Mouse (Mus musculus): Measurements from ENCODE around the gene Dtnb. TPM values are rescaled to one million over a fixed set of nuclear protein-coding genes. Genes with fewer than 3 reads are reported as not detected.

The Dtnb gene
- polyA plus RNA-seq, 1 experiment from 2014 or later, result 31.3 TPM

- no peaks in the 10 kb centered on the region for H3K9me3 ChIP-seq
- H3K27me3 ChIP-seq (ENCODE audit: poor library complexity, severe bottlenecking), result peaks cover 8% of the 10 kb centered on the region; the same call in 1 of the 2 replicates
- peak overlapping the region; percentile 38 for H3K4me3 ChIP-seq
- DNase-seq (ENCODE audit: extremely low spot score, low spot score), result peak; percentile 45
- H3K36me3 ChIP-seq (replicated peaks), result no peaks in the 10 kb centered on the region
- WGBS, result 5% methylated on average over 13 of the region's 13 CpGs
- peak overlapping the region; percentile 66 for H3K27ac ChIP-seq
- H3K4me1 ChIP-seq, result peaks cover 38% of the 10 kb centered on the region
These were observed 21.9 kb upstream of the Dtnb start for GRCm38 (mm10) chr12:3550280-3550679.

- no peaks in the 10 kb centered on the region for H3K4me1 ChIP-seq
- H3K27me3 ChIP-seq (ENCODE audit: poor library complexity, severe bottlenecking), result no peaks in the 10 kb centered on the region
- H3K9me3 ChIP-seq, result no peaks in the 10 kb centered on the region
- H3K4me3 ChIP-seq, result no peak overlapping the region
- no peak for DNase-seq (ENCODE audit: extremely low spot score, low spot score)
- H3K36me3 ChIP-seq (replicated peaks), result no peaks in the 10 kb centered on the region
- WGBS, result 59% methylated on average over 9 of the region's 9 CpGs
- H3K27ac ChIP-seq, result no peak overlapping the region
These were observed 14.5 kb upstream of the Dtnb start for GRCm38 (mm10) chr12:3557414-3558319.

GRCm38 (mm10) chr12:3560596-3560995 is 11.6 kb upstream of the Dtnb start:
- no peak for DNase-seq (ENCODE audit: extremely low spot score, low spot score)
- Histone ChIP-seq H3K4me3 (no peak overlapping the region), H3K27me3 (ENCODE audit: poor library complexity, severe bottlenecking) (no peaks in the 10 kb centered on the region), H3K9me3 (no peaks in the 10 kb centered on the region), H3K36me3 (replicated peaks) (no peaks in the 10 kb centered on the region), H3K4me1 (no peaks in the 10 kb centered on the region), H3K27ac (no peak overlapping the region)
- 56% methylated on average over 1 of the region's 1 CpGs for WGBS

GRCm38 (mm10) chr12:3561032-3561431 is 11.1 kb upstream of the Dtnb start:
- Histone ChIP-seq H3K27me3 (ENCODE audit: poor library complexity, severe bottlenecking) (no peaks in the 10 kb centered on the region), H3K9me3 (no peaks in the 10 kb centered on the region), H3K4me1 (no peaks in the 10 kb centered on the region), H3K4me3 (no peak overlapping the region), H3K27ac (no peak overlapping the region), H3K36me3 (replicated peaks) (no peaks in the 10 kb centered on the region)
- 82% methylated on average over 6 of the region's 6 CpGs for WGBS
- DNase-seq (ENCODE audit: extremely low spot score, low spot score), result no peak

GRCm38 (mm10) chr12:3562806-3563205 is 9.4 kb upstream of the Dtnb start:
- Histone ChIP-seq H3K4me1 (no peaks in the 10 kb centered on the region), H3K4me3 (no peak overlapping the region), H3K9me3 (no peaks in the 10 kb centered on the region), H3K27me3 (ENCODE audit: poor library complexity, severe bottlenecking) (no peaks in the 10 kb centered on the region), H3K36me3 (replicated peaks) (no peaks in the 10 kb centered on the region), H3K27ac (no peak overlapping the region)
- DNase-seq (ENCODE audit: extremely low spot score, low spot score), result no peak
- WGBS, result 93% methylated on average over 10 of the region's 10 CpGs

- H3K9me3 ChIP-seq, result no peaks in the 10 kb centered on the region
- 82% methylated on average over 4 of the region's 4 CpGs for WGBS
- H3K36me3 ChIP-seq (replicated peaks), result no peaks in the 10 kb centered on the region
- H3K27me3 ChIP-seq (ENCODE audit: poor library complexity, severe bottlenecking), result no peaks in the 10 kb centered on the region
- H3K4me1 ChIP-seq, result no peaks in the 10 kb centered on the region
- no peak overlapping the region for H3K4me3 ChIP-seq
- no peak overlapping the region for H3K27ac ChIP-seq
- no peak for DNase-seq (ENCODE audit: extremely low spot score, low spot score)
These were observed 8.5 kb upstream of the Dtnb start for GRCm38 (mm10) chr12:3563659-3564058.

- Histone ChIP-seq H3K27me3 (ENCODE audit: poor library complexity, severe bottlenecking) (0 out of 2 replicates have a peak, but pooled peaks cover 3% of the 10 kb centered on the region), H3K4me3 (no peak overlapping the region), H3K4me1 (peaks cover 9% of the 10 kb centered on the region), H3K36me3 (replicated peaks) (no peaks in the 10 kb centered on the region), H3K27ac (no peak overlapping the region), H3K9me3 (no peaks in the 10 kb centered on the region)
- DNase-seq (ENCODE audit: extremely low spot score, low spot score), result no peak
- 81% methylated on average over 5 of the region's 5 CpGs for WGBS
These were observed 3.7 kb upstream of the Dtnb start for GRCm38 (mm10) chr12:3568461-3568991.

- Histone ChIP-seq H3K27ac (no peak overlapping the region), H3K9me3 (no peaks in the 10 kb centered on the region), H3K36me3 (replicated peaks) (no peaks in the 10 kb centered on the region), H3K4me1 (peaks cover 14% of the 10 kb centered on the region), H3K4me3 (no peak overlapping the region), H3K27me3 (ENCODE audit: poor library complexity, severe bottlenecking) (0 out of 2 replicates have a peak, but pooled peaks cover 3% of the 10 kb centered on the region)
- WGBS, result 92% methylated on average over 4 of the region's 4 CpGs
- DNase-seq (ENCODE audit: extremely low spot score, low spot score), result no peak
These were observed 1.3 kb upstream of the Dtnb start for GRCm38 (mm10) chr12:3570711-3571400.

- H3K27ac ChIP-seq, result peak overlapping the region; percentile 97
- H3K36me3 ChIP-seq (replicated peaks), result no peaks in the 10 kb centered on the region
- WGBS, result 1% methylated on average over 53 of the region's 53 CpGs
- peaks cover 14% of the 10 kb centered on the region for H3K4me1 ChIP-seq
- peak overlapping the region; percentile 88 for H3K4me3 ChIP-seq
- 0 out of 2 replicates have a peak, but pooled peaks cover 3% of the 10 kb centered on the region for H3K27me3 ChIP-seq (ENCODE audit: poor library complexity, severe bottlenecking)
- peak; percentile 66 for DNase-seq (ENCODE audit: extremely low spot score, low spot score)
- no peaks in the 10 kb centered on the region for H3K9me3 ChIP-seq
These were observed 608 bp downstream of the Dtnb start for GRCm38 (mm10) chr12:3572581-3573397.

- no peaks in the 10 kb centered on the region for H3K36me3 ChIP-seq (replicated peaks)
- DNase-seq (ENCODE audit: extremely low spot score, low spot score), result no peak
- H3K9me3 ChIP-seq, result no peaks in the 10 kb centered on the region
- H3K4me3 ChIP-seq, result peak overlapping the region; percentile 88
- H3K27me3 ChIP-seq (ENCODE audit: poor library complexity, severe bottlenecking), result 0 out of 2 replicates have a peak, but pooled peaks cover 3% of the 10 kb centered on the region
- no peak overlapping the region for H3K27ac ChIP-seq
- peaks cover 14% of the 10 kb centered on the region for H3K4me1 ChIP-seq
- 43% methylated on average over 6 of the region's 6 CpGs for WGBS
These were observed 1.2 kb downstream of the Dtnb start for GRCm38 (mm10) chr12:3573410-3573809.

GRCm38 (mm10) chr12:3574670-3575069 is 2.5 kb downstream of the Dtnb start:
- DNase-seq (ENCODE audit: extremely low spot score, low spot score), result no peak
- WGBS, result 92% methylated on average over 4 of the region's 4 CpGs

GRCm38 (mm10) chr12:3579958-3580530 is 7.9 kb downstream of the Dtnb start:
- Histone ChIP-seq H3K36me3 (replicated peaks) (peaks cover 12% of the 10 kb centered on the region), H3K4me3 (no peak overlapping the region), H3K27me3 (ENCODE audit: poor library complexity, severe bottlenecking) (no peaks in the 10 kb centered on the region), H3K4me1 (no peaks in the 10 kb centered on the region), H3K9me3 (no peaks in the 10 kb centered on the region; the same call in 1 of the 2 replicates), H3K27ac (no peak overlapping the region)
- 94% methylated on average over 2 of the region's 2 CpGs for WGBS
- no peak for DNase-seq (ENCODE audit: extremely low spot score, low spot score)

More at GRCm38 (mm10) chr12:3574670-3575069, 2.5 kb downstream of the Dtnb start:
- Histone ChIP-seq H3K4me3 (no peak overlapping the region), H3K4me1 (peaks cover 14% of the 10 kb centered on the region), H3K9me3 (no peaks in the 10 kb centered on the region), H3K27ac (no peak overlapping the region), H3K27me3 (ENCODE audit: poor library complexity, severe bottlenecking) (0 out of 2 replicates have a peak, but pooled peaks cover 3% of the 10 kb centered on the region), H3K36me3 (replicated peaks) (no peaks in the 10 kb centered on the region)

Measured in forebrain, embryonic 10.5 days (tissue).